Mouse (Mus musculus) spleen, adult 2 months (tissue): ENCODE data around the gene Ovca2.

Source experiments
- CTCF ChIP-seq: fragments of 200-500 bp; IDR thresholded peaks from 2 replicates; pipeline ENCODE4 v1.5.1; 2011; ENCODE audit warnings: mild to moderate bottlenecking, inconsistent platforms; ENCODE audit not compliant: insufficient read depth, insufficient read length, insufficient replicate concordance; ENCODE audit errors: extremely low read depth
- POLR2A ChIP-seq: fragments of 200-500 bp; IDR thresholded peaks from 2 replicates; pipeline ENCODE4 v1.6.1; 2011; ENCODE audit warnings: low read depth, low read length, inconsistent platforms

GRCm38 (mm10) chr11:75172151-75173094 is 6.2 kb downstream of the Ovca2 start:
- TF ChIP-seq CTCF (no peak), POLR2A (no peak)
